Mouse (Mus musculus): ENCODE measurements around the gene Papolg. TPM values are rescaled to one million over a fixed set of nuclear protein-coding genes. Genes with fewer than 3 reads are reported as not detected.
A peak's percentile ranks its signal among the peaks of the same experiment; 100 is the strongest.

The Papolg gene
- polyA plus RNA-seq, 1 experiment, result 10.5 TPM

DNA sequence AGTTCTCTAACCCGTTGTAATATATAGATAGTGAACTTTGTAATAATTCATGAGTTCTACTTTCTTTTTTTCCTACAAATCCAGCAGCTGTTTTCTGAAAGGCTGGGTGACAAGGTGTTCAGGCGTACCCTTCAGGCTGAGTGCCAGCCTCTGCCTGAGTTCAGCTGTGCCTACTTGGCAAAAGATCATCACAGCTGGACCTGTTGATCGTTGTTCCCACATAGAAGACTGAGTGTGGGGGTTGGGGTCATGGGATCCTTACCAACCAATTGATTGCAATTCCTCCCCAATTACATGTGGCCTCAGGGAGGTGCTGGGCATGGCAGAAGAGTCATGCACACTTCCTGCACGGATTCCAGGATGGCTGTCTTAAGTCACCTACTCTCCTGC is 38.3 kb downstream of the Papolg start:
- H3K27ac ChIP-seq (ENCODE audit: insufficient read depth, low read length), result no peak overlapping the region
- H3K4me3 ChIP-seq (replicated peaks; ENCODE audit: insufficient read depth, low read depth, low read length), result no peak overlapping the region
- 55% methylated on average over 4 of the region's 4 CpGs for WGBS
- no peak for TF ChIP-seq POLR2A (IDR thresholded peaks at IDR 0.05; ENCODE audit: borderline replicate concordance, insufficient read depth, low read length)
- TF ChIP-seq CTCF (IDR thresholded peaks at IDR 0.05; ENCODE audit: borderline replicate concordance, insufficient read depth, low read depth, low read length), result no peak
- peak in 1 of 2 experiments; percentile 4 for DNase-seq
- no peaks in the 10 kb centered on the region for H3K27me3 ChIP-seq (ENCODE audit: control insufficient read depth, insufficient read depth, low read length)
- no peaks in the 10 kb centered on the region for H3K4me1 ChIP-seq (ENCODE audit: control insufficient read depth, insufficient read depth, low read length)

GRCm38 (mm10) chr11:23856054-23856722 is 38.9 kb downstream of the Papolg start:
- 87% methylated on average over 7 of the region's 7 CpGs for WGBS
- Histone ChIP-seq H3K27ac (ENCODE audit: insufficient read depth, low read length) (no peak overlapping the region), H3K4me3 (replicated peaks; ENCODE audit: insufficient read depth, low read depth, low read length) (no peak overlapping the region), H3K27me3 (ENCODE audit: control insufficient read depth, insufficient read depth, low read length) (no peaks in the 10 kb centered on the region), H3K4me1 (ENCODE audit: control insufficient read depth, insufficient read depth, low read length) (no peaks in the 10 kb centered on the region)
- DNase-seq, result no peak
- TF ChIP-seq POLR2A (IDR thresholded peaks at IDR 0.05; ENCODE audit: borderline replicate concordance, insufficient read depth, low read length), result no peak
- TF ChIP-seq CTCF (IDR thresholded peaks at IDR 0.05; ENCODE audit: borderline replicate concordance, insufficient read depth, low read depth, low read length), result no peak

- H3K27ac ChIP-seq (ENCODE audit: insufficient read depth, low read length), result no peak overlapping the region
- no peak overlapping the region for H3K4me3 ChIP-seq (replicated peaks; ENCODE audit: insufficient read depth, low read depth, low read length)
- WGBS, result 0% methylated on average over 3 of the region's 3 CpGs
- TF ChIP-seq CTCF (IDR thresholded peaks at IDR 0.05; ENCODE audit: borderline replicate concordance, insufficient read depth, low read depth, low read length) (peak; percentile 84), POLR2A (IDR thresholded peaks at IDR 0.05; ENCODE audit: borderline replicate concordance, insufficient read depth, low read length) (no peak)
- no peaks in the 10 kb centered on the region for H3K27me3 ChIP-seq (ENCODE audit: control insufficient read depth, insufficient read depth, low read length)
- no peaks in the 10 kb centered on the region for H3K4me1 ChIP-seq (ENCODE audit: control insufficient read depth, insufficient read depth, low read length)
- peak; percentile 67 to 71 for DNase-seq
Observed at GRCm38 (mm10) chr11:23855182-23855802, 39.8 kb downstream of the Papolg start.

GRCm38 (mm10) chr11:23853306-23853705 is 41.7 kb downstream of the Papolg start:
- Histone ChIP-seq H3K27ac (ENCODE audit: insufficient read depth, low read length) (no peak overlapping the region), H3K4me1 (ENCODE audit: control insufficient read depth, insufficient read depth, low read length) (no peaks in the 10 kb centered on the region), H3K4me3 (replicated peaks; ENCODE audit: insufficient read depth, low read depth, low read length) (no peak overlapping the region), H3K27me3 (ENCODE audit: control insufficient read depth, insufficient read depth, low read length) (no peaks in the 10 kb centered on the region)
- TF ChIP-seq POLR2A (IDR thresholded peaks at IDR 0.05; ENCODE audit: borderline replicate concordance, insufficient read depth, low read length), result no peak
- no peak for TF ChIP-seq CTCF (IDR thresholded peaks at IDR 0.05; ENCODE audit: borderline replicate concordance, insufficient read depth, low read depth, low read length)
- 76% methylated on average over 5 of the region's 5 CpGs for WGBS
- DNase-seq, result no peak

- TF ChIP-seq CTCF (IDR thresholded peaks at IDR 0.05; ENCODE audit: borderline replicate concordance, insufficient read depth, low read depth, low read length), result no peak
- TF ChIP-seq POLR2A (IDR thresholded peaks at IDR 0.05; ENCODE audit: borderline replicate concordance, insufficient read depth, low read length), result no peak
- DNase-seq, result no peak
- WGBS, result 66% methylated on average over 22 of the region's 22 CpGs
Observed at GRCm38 (mm10) chr11:23846016-23846815, 48.8 kb downstream of the Papolg start.

GRCm38 (mm10) chr11:23823244-23823643 is 71.8 kb downstream of the Papolg start:
- H3K27me3 ChIP-seq (ENCODE audit: control insufficient read depth, insufficient read depth, low read length), result no peaks in the 10 kb centered on the region
- DNase-seq, result no peak
- WGBS, result 72% methylated on average over 3 of the region's 3 CpGs
- H3K27ac ChIP-seq (ENCODE audit: insufficient read depth, low read length), result no peak overlapping the region
- no peak overlapping the region for H3K4me3 ChIP-seq (replicated peaks; ENCODE audit: insufficient read depth, low read depth, low read length)
- TF ChIP-seq CTCF (IDR thresholded peaks at IDR 0.05; ENCODE audit: borderline replicate concordance, insufficient read depth, low read depth, low read length) (no peak), POLR2A (IDR thresholded peaks at IDR 0.05; ENCODE audit: borderline replicate concordance, insufficient read depth, low read length) (no peak)
- no peaks in the 10 kb centered on the region for H3K4me1 ChIP-seq (ENCODE audit: control insufficient read depth, insufficient read depth, low read length)

More at GRCm38 (mm10) chr11:23846016-23846815, 48.8 kb downstream of the Papolg start:
- Histone ChIP-seq H3K4me3 (replicated peaks; ENCODE audit: insufficient read depth, low read depth, low read length) (no peak overlapping the region), H3K4me1 (ENCODE audit: control insufficient read depth, insufficient read depth, low read length) (no peaks in the 10 kb centered on the region), H3K27me3 (ENCODE audit: control insufficient read depth, insufficient read depth, low read length) (no peaks in the 10 kb centered on the region), H3K27ac (ENCODE audit: insufficient read depth, low read length) (no peak overlapping the region)

DNA sequence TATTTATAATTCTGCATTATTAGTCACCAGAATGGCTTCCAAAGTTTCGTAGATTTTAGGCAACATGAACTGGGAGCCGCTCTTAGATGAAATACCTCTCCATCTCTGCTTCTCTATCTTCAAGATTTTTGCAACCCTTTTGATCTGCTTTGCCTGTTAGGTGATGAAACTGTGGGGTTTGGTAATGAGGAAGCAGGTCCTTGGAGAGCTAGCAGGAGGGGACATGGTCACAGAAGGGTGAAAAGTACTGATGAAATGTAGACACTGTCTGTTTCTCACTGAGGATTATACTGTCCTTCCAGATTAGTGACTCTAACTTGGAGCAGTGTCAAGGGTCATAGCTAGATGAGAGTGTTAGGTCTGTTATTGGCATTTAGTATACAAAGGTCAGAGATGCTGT is 73.4 kb downstream of the Papolg start:
- H3K4me1 ChIP-seq (ENCODE audit: control insufficient read depth, insufficient read depth, low read length), result no peaks in the 10 kb centered on the region
- no peak for TF ChIP-seq POLR2A (IDR thresholded peaks at IDR 0.05; ENCODE audit: borderline replicate concordance, insufficient read depth, low read length)
- 87% methylated on average over 2 of the region's 2 CpGs for WGBS
- H3K4me3 ChIP-seq (replicated peaks; ENCODE audit: insufficient read depth, low read depth, low read length), result no peak overlapping the region
- H3K27ac ChIP-seq (ENCODE audit: insufficient read depth, low read length), result no peak overlapping the region
- H3K27me3 ChIP-seq (ENCODE audit: control insufficient read depth, insufficient read depth, low read length), result no peaks in the 10 kb centered on the region
- no peak for DNase-seq

All from cerebellum, adult 2 months (tissue).